Mouse (Mus musculus) kidney, adult 2 months (tissue): Measurements from ENCODE around the gene Nol4l. TPM values are rescaled to one million over a fixed set of nuclear protein-coding genes. Genes with fewer than 3 reads are reported as not detected.
A peak's percentile ranks its signal among the peaks of the same experiment; 100 is the strongest.

Experiments
- DNase-seq: peaks from one replicate; pipeline ENCODE4 v3.0.0; 2021
- H3K27ac ChIP-seq: fragments of 200-500 bp; 2 replicates; pipeline ENCODE4 v1.5.1; 2012; ENCODE audit warnings: low read depth, low read length, control low read depth, inconsistent platforms; ENCODE audit not compliant: insufficient read depth
- H3K27me3 ChIP-seq: fragments of 200-500 bp; replicated peaks from 2 replicates; pipeline ENCODE4 v1.6.1; 2012; ENCODE audit warnings: mild to moderate bottlenecking, moderate library complexity, low read length, inconsistent platforms; ENCODE audit not compliant: control insufficient read depth, insufficient read depth
- H3K36me3 ChIP-seq: fragments of 200-500 bp; 2 replicates; pipeline ENCODE4 v1.6.1; 2012; ENCODE audit warnings: mild to moderate bottlenecking, moderate library complexity, low read length, inconsistent platforms; ENCODE audit not compliant: control insufficient read depth, insufficient read depth
- H3K4me1 ChIP-seq: fragments of 200-500 bp; 2 replicates; pipeline ENCODE4 v1.6.1; 2011; ENCODE audit warnings: low read length; ENCODE audit not compliant: control insufficient read depth, insufficient read depth
- H3K4me3 ChIP-seq: fragments of 200-500 bp; 2 replicates; pipeline ENCODE4 v1.5.1; 2011; ENCODE audit warnings: mild to moderate bottlenecking, low read depth, low read length, control low read depth; ENCODE audit not compliant: insufficient read depth
- CTCF ChIP-seq: fragments of 200-500 bp; conservative IDR thresholded peaks from 2 replicates; pipeline ENCODE4 v1.5.1; 2011; ENCODE audit warnings: low read depth, mild to moderate bottlenecking, control low read depth, low read length, moderate library complexity, mixed read lengths; ENCODE audit not compliant: insufficient read depth, insufficient read length
- POLR2A ChIP-seq: fragments of 200-500 bp; IDR thresholded peaks from one replicate; pipeline ENCODE4 v1.6.1; 2011; ENCODE audit warnings: low read depth, low read length, control low read depth
- WGBS: fragments of 180-500 bp; shearing (Covaris S2); methylation state at CpG from one replicate; pipeline ENCODE4 v1.1.7; 2018; 5-methylcytosine and 5-hydroxymethylcytosine counted together
- polyA plus RNA-seq: library from polyadenylated mRNA; depleted of rRNA; stranded (reverse); fragments of >200 nt; gene quantifications from 2 replicates; pipeline ENCODE4 v1.2.3, GENCODE M21; 2012

Gene Nol4l
- polyA plus RNA-seq, 1 experiment: 11.9 TPM

DNA sequence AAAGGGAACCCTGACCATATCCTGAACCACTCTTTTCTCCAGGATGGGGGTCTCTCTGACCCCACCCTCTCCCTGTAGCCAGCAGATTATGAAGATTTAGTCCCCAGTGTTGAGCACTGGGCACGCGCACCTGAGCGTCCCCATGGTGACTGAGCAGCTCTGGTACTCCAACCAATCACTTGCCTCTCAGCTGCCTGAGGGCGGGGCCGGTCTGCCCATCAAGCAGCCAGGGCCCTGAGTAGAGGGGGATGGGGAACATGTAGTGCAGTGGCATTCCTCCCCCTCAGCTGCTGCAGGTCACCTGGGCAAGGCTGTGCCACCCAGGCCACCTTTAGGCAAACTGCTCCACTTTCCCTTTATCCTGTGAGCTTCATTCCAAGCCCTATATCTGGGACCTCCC lies 107.7 kb downstream of the Nol4l start:
- Histone ChIP-seq H3K36me3 (no peaks in the 10 kb centered on the region), H3K27me3 (no peaks in the 10 kb centered on the region), H3K4me1 (0 out of 2 replicates have a peak, but pooled peaks cover 8% of the 10 kb centered on the region), H3K27ac (no peak overlapping the region), H3K4me3 (no peak overlapping the region)
- no peak for TF ChIP-seq POLR2A
- TF ChIP-seq CTCF: no peak
- DNase-seq: no peak
- 64% methylated on average over 5 of the region's 5 CpGs for WGBS

DNA sequence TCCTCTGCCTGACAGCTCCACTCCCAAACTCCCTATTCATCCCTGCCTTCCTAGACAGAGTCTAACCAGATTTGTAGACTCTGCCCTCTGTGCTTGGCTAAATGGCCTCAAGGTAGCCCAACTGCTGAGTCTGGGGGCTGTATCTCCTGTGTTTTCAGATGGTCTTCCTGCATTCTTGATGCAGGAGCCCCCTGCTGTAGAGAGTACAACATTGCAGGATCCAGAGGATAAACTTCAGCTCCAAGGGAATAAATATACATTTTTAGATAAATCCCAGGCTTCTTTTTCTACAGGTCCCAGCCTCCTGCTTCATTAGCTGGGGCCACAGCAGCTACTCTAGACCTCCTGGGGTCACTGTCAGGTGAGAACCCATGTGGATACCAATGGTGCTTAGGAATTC lies 108.5 kb downstream of the Nol4l start:
- H3K27me3 ChIP-seq: no peaks in the 10 kb centered on the region
- no peak for TF ChIP-seq CTCF
- no peak for TF ChIP-seq POLR2A
- 0 out of 2 replicates have a peak, but pooled peaks cover 8% of the 10 kb centered on the region for H3K4me1 ChIP-seq
- DNase-seq: no peak
- H3K36me3 ChIP-seq: no peaks in the 10 kb centered on the region
- H3K27ac ChIP-seq: no peak overlapping the region
- H3K4me3 ChIP-seq: no peak overlapping the region

GRCm38 (mm10) chr2:153418381-153418780 lies 111.4 kb downstream of the Nol4l start:
- Histone ChIP-seq H3K27me3 (no peaks in the 10 kb centered on the region), H3K27ac (no peak overlapping the region), H3K4me3 (no peak overlapping the region), H3K36me3 (no peaks in the 10 kb centered on the region), H3K4me1 (0 out of 2 replicates have a peak, but pooled peaks cover 3% of the 10 kb centered on the region)
- no peak for DNase-seq
- no peak for TF ChIP-seq POLR2A
- TF ChIP-seq CTCF: no peak
- WGBS: 79% methylated on average over 1 of the region's 1 CpGs

GRCm38 (mm10) chr2:153417841-153418240 lies 111.9 kb downstream of the Nol4l start:
- Histone ChIP-seq H3K27ac (no peak overlapping the region), H3K27me3 (no peaks in the 10 kb centered on the region), H3K4me1 (no peaks in the 10 kb centered on the region), H3K36me3 (no peaks in the 10 kb centered on the region), H3K4me3 (no peak overlapping the region)
- no peak for DNase-seq
- 91% methylated on average over 12 of the region's 12 CpGs for WGBS
- TF ChIP-seq POLR2A (no peak), CTCF (no peak)

DNA sequence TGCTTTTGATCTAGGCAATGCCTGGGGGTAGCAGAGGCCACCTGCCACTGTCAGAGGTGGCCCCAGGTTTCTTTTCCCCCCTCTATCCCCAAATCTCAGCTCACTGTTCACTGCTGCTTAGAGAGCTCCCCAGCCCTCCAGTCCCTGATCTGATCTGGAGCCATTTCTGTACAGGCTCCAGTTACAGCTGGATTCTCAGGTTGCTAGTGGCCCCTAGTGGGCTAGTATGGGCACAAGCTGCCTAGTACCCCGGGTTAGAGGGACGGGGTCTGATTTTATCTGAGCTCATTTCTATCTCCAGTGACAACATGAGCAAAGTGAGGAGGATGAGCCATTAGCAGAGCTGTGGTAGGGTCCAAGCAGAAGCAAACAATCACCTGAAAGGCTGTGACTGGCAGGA lies 115.2 kb downstream of the Nol4l start:
- Histone ChIP-seq H3K4me3 (no peak overlapping the region), H3K27me3 (no peaks in the 10 kb centered on the region), H3K4me1 (no peaks in the 10 kb centered on the region), H3K36me3 (no peaks in the 10 kb centered on the region), H3K27ac (no peak overlapping the region)
- no peak for DNase-seq
- peak; percentile 53 for TF ChIP-seq CTCF
- no peak for TF ChIP-seq POLR2A
- WGBS: 32% methylated on average over 2 of the region's 2 CpGs

DNA sequence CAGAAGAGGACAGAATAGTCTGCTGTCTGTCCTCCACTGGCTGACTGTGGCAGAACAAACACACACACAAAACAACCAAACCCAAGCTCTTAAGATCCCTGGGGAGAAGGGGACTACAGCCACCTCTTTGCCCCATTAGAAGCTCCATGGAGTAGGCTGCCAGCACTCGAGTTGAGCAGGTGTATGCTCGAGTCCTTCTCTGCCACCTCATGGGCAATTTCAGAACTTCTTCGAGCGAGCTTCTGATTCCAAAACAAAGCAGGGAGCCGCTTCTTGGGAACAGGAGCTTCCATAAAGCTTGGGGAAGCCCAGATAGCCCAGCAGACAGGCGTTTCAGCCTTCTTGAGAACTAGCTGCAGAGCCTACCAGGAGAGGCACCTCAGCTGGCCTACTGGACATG lies 117.2 kb downstream of the Nol4l start:
- 61% methylated on average over 6 of the region's 6 CpGs for WGBS
- no peak overlapping the region for H3K27ac ChIP-seq
- H3K4me3 ChIP-seq: no peak overlapping the region
- DNase-seq: no peak
- no peaks in the 10 kb centered on the region for H3K27me3 ChIP-seq
- H3K36me3 ChIP-seq: no peaks in the 10 kb centered on the region
- no peaks in the 10 kb centered on the region for H3K4me1 ChIP-seq
- no peak for TF ChIP-seq POLR2A
- no peak for TF ChIP-seq CTCF

DNA sequence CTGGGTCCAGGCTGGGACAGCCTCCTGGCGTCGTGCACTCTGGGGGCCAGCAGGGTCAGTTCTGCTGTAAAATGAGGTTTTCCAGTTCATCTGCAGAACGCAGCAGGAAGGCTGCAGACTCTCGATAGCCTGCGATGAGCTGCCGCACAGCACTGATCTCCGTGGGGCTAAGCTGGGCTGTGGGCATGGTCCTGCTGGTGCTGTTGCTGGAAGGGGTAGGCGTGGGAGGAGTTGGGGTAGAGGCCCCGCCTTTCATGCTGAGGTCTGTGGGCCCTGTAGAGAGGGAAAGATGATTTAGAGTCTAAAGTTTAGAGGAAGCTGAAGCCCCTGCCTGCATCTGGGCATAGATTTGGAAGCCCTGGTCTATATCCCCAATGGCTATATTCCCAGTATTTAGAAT lies 118.2 kb downstream of the Nol4l start:
- no peaks in the 10 kb centered on the region for H3K36me3 ChIP-seq
- H3K27me3 ChIP-seq: no peaks in the 10 kb centered on the region
- TF ChIP-seq POLR2A (no peak), CTCF (no peak)
- H3K27ac ChIP-seq: no peak overlapping the region
- H3K4me1 ChIP-seq: no peaks in the 10 kb centered on the region
- H3K4me3 ChIP-seq: no peak overlapping the region
- 72% methylated on average over 9 of the region's 9 CpGs for WGBS
- DNase-seq: no peak

DNA sequence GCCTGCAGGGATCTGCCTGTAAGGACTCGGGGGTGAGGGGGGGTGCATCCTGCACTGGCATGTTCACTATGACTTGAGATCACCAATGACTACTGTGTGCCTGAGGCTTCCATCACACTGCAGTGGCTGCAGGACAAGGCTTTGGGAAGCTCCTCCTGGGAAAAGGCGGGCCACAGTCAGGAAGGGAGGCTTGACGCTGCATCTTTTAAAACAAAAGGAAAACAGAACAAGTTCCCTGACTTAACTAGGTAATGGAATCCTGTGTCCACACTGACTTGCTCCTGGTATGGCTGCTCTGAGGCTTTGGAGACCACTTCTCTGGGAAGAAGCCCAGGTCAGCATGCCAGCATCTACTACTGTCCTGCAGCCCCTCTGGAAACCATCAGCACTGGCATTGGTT lies 120.8 kb downstream of the Nol4l start:
- no peak for DNase-seq
- Histone ChIP-seq H3K27me3 (no peaks in the 10 kb centered on the region), H3K4me1 (no peaks in the 10 kb centered on the region), H3K4me3 (no peak overlapping the region), H3K27ac (no peak overlapping the region), H3K36me3 (no peaks in the 10 kb centered on the region)
- TF ChIP-seq CTCF (no peak), POLR2A (no peak)
- WGBS: 66% methylated on average over 3 of the region's 3 CpGs
